Mouse (Mus musculus): ENCODE measurements around the gene Matn4.

The Matn4 gene

DNA sequence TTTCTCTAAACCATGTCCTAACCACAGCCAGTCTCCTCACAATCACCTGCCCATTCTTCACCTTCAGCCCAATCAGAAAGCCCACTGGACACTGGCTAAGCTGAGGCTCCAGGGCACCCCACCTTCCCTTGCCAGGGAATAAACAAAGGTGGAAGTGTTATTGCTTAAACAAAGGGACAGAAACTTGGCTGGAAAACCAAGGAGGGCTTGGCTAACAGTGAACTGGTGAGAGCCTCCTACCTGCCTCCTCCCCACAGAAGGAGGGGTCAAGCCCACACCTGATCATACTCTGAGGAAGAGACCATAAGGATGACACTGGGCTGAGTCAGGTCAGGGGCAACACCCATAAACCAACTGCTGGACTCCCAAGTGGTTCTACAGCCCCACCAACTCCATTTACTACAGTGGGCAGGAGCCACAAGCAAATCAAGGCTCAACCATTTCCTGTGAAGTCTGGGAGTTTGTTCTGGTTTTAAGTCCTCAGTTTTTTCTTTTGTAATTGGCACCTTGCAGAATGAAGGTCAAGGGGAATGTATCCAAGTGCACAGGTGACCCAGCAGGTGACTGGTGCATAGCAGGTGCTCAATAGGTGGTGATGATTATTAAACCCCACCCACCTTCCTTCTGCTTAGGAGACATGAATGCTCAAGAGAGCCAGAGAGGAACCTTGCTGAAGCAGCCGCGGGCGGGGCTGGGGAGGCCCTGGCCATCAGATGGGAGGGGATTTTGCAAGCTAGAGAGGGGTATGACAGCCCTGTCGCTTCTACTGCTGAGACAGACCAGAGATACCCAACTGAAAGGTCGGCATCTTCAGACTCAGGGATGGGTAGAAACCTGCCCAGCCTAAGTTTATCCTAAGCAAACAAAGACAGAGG lies 30.5 kb upstream of the Matn4 start:
- DNase-seq = no peak

DNA sequence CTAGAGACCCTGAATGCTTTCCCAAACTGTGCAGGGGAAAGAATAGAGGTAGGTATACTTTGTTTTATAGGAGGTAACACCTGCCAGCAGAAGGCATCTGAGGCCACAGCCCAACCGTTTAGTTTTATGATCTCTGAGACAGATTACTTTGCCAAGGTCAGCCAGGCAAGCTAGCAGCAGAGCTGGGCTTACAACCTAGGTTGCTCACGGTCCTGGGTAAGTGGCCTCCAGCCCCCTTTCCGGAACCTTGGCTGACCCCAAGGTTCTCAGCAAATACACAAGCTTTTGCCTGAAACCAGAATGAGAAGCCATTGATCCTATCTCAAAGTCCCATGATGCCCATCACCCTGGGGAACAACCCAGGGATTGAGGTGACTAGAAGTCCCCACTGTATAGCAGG lies 29.7 kb upstream of the Matn4 start:
- DNase-seq = no peak

- DNase-seq = no peak
These were observed 28.4 kb upstream of the Matn4 start for GRCm38 (mm10) chr2:164433278-164433895.

GRCm38 (mm10) chr2:164432541-164433191 lies 27.7 kb upstream of the Matn4 start:
- no peak for DNase-seq

- no peak for DNase-seq
These were observed 26.9 kb upstream of the Matn4 start for GRCm38 (mm10) chr2:164431676-164432465.

GRCm38 (mm10) chr2:164430697-164431096 lies 25.7 kb upstream of the Matn4 start:
- peak; percentile 38 for DNase-seq

GRCm38 (mm10) chr2:164429881-164430615 lies 25.1 kb upstream of the Matn4 start:
- DNase-seq = no peak

DNA sequence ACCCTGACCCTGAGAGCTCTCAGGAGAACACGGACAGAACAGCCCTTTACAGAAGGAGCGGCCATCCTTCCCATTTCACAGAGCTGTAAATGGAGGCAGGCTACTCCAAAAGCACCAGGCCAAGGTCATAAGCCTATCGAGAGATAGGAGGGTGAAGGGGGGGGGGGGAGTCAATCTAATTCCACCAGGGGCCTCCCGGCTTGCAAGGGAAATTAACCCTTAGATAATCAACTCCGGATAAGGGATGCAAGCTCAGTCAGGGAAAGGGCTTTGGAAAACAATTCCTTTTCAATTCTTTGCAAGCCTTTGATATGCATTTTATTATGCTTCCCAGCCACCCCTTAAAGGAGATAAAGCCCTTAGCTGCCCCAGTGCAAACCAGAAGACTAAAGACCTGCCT lies 23.5 kb upstream of the Matn4 start:
- DNase-seq = no peak

DNA sequence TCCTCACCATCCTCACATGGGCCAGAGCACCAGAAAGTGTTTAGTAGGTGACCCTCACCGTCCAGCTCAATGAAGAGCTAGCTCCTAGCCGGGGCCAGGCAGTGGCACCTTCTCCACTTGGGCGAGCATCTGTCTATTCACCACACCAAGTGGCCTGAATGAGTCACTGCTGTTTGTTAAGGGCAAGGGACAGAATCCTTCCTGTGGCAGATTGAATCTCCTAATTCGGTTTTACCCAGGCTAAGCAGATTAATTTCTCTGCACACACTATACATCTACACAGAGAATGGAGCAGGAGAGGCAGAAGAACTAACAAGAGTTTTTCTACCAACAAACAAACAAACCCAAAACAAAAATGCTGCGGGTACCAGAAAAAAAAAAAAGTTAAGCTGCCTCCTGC lies 22.0 kb upstream of the Matn4 start:
- peak; percentile 57 for DNase-seq

DNA sequence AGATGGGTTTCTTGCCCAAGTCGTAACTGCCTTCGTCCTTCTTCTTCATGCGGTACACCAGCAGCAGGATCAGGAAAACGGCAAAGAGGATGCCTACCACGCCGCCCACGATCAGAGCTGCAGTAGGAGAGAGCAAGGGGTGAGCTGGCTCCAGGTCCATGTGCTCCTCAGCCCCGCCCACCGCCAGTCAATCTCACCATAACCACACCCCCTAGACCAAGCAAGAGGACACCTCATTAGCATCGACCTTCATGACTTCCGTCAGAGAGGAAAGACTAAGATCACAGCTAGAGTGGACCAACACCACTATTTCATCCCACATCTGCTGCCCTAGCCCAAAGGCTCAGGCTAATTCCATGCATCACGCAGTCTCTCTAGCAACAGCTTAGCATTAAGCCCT lies 21.2 kb upstream of the Matn4 start:
- peak; percentile 66 for DNase-seq

GRCm38 (mm10) chr2:164425401-164425800 lies 20.4 kb upstream of the Matn4 start:
- no peak for DNase-seq

- DNase-seq = no peak
These were observed 19.4 kb upstream of the Matn4 start for GRCm38 (mm10) chr2:164424406-164424805.

DNA sequence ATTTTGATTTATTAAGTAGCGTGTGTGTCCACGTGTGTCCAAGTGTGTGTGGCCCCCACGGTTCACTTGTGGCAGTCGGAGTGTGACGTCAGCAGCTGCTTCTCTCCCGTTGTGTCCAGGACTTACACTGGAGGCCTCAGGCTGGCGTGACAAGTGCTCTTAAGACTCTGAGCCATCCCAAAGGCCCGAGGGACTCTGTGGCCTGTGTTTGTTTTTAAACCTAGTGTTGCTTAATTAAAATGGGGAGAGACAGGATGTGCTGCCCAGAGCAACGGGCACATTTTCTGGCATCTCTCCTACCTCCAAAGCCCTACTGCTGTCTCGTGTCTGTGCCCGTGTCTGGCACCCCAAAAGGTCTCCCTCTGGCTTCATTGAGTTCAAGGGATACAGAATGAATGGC lies 18.5 kb upstream of the Matn4 start:
- DNase-seq = no peak

DNA sequence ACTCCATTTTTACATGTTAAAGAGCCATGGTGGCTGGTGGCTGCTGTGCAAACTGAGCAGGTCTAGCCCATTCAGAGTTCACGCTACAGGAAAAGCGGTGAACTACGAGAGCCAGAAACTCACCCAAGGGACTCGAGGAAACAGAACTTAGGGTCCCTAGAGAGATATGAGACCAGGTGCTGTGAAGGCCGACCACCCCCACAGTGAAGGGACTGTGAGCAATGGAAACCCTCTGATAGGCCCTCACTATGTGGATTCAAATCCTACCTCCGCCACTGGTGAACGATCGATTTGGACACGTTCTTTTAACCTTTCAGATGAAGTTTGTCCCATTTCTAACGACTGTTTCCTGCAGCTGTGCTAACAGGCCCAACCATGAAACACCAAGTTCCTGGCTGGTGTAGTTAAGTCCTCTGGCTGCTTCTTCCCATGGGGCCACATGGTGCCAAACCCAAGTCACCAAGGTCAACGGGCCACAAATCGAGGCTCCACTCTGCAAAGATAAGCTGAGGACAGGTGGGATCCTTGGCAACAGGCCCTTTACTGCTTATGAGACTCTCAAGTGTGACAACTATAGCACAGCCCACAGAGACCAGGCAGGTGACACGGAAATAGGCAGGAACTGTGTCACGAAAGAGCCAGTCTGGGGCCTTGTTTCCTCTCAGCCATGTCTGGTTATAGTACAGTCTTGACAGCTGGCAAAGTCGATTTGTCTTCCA lies 17.9 kb upstream of the Matn4 start:
- DNase-seq = no peak

GRCm38 (mm10) chr2:164421979-164422378 lies 17.0 kb upstream of the Matn4 start:
- DNase-seq = no peak

GRCm38 (mm10) chr2:164421306-164421705 lies 16.3 kb upstream of the Matn4 start:
- DNase-seq = no peak

DNA sequence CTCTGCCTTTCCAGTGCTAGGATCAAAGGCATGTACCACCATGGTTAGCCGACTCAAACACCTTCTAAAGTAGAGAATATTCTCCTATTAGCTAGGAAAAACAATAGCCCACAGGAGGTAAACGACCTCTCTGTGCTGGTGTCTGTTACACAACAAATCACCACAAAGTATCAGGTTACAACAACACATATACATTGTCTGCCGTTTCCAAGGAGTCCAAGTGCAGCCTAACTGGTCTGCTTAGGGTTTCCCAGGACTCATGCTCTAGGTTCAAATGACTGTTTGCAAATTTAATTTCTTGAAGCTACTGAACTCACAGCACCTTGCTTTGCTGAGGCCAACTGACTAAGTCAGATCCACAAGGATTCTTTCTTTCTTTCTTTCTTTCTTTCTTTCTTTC lies 14.5 kb upstream of the Matn4 start:
- DNase-seq = no peak

GRCm38 (mm10) chr2:164418308-164418875 lies 13.4 kb upstream of the Matn4 start:
- no peak for DNase-seq

DNA sequence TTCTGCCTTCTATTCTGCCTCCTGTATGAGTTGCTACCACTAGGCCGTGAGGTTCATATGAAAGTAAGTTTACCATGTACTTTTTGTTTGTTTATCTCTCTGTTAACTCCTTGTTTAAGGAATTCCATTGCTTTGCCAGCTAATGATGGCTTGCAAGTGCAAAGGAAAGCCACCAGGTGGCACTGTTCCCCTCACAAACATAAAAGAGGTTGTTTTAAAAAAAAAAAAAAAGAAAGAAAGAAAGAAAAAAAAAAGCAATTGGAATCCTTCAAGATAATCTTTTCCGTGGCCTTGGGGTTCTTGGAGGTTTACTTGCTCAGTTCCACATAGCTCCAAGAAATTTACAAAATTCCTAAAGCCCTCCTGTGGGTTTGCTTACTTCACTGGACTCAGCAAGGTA lies 12.2 kb upstream of the Matn4 start:
- DNase-seq = peak; percentile 68

GRCm38 (mm10) chr2:164414581-164414980 lies 9.6 kb upstream of the Matn4 start:
- DNase-seq = no peak

DNA sequence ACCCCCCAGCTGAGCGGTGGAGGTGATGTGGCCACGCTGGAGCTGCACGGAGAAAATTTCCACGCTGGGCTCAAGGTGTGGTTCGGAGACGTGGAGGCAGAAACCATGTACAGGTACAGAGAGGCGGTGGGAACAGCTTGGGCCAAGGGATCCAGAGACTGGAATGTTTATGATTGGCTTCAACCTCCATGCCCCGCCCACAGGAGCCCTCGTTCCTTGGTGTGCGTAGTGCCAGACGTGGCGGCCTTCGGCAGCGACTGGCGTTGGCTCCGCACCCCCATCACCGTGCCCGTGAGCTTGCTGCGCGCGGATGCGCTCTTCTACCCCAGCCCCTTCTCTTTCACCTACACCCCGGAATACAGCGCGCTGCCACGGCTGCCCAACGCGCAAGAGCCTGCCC lies 9.2 kb upstream of the Matn4 start:
- no peak for DNase-seq

Data from retina, postnatal 1 day (tissue).